Mouse (Mus musculus): ENCODE results near the gene Gcm1. TPM values are rescaled to one million over a fixed set of nuclear protein-coding genes. Genes with fewer than 3 reads are reported as not detected.

Gene Gcm1
- polyA plus RNA-seq, 1 experiment from 2014 or later, result not detected

DNA sequence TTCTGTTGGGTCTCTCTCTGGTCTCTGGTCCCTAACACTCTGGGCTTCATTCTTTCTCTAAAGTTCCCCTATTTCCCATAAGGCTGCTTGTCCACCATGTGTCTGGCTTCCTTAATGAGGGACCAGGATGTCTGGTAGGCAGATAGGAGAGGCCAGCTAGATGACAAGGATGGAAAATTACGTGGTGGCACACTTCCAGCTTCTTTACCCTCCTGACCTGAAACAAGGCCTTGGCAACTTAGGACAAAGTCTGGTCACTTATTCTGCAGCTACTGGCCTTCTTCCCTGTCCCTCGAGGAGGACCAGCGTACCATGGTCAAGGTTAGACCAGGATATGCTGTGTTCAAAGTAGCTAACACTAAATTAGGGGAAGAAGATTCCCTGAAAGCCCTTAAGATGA, 24.6 kb upstream of the Gcm1 start:
- WGBS (ENCODE audit: missing documents), result 81% methylated on average over 3 of the region's 3 CpGs
- H3K79me2 ChIP-seq (ENCODE audit: inconsistent target), result no peaks in the 10 kb centered on the region
- H3K4me3 ChIP-seq (ENCODE audit: inconsistent target), result no peak overlapping the region

DNA sequence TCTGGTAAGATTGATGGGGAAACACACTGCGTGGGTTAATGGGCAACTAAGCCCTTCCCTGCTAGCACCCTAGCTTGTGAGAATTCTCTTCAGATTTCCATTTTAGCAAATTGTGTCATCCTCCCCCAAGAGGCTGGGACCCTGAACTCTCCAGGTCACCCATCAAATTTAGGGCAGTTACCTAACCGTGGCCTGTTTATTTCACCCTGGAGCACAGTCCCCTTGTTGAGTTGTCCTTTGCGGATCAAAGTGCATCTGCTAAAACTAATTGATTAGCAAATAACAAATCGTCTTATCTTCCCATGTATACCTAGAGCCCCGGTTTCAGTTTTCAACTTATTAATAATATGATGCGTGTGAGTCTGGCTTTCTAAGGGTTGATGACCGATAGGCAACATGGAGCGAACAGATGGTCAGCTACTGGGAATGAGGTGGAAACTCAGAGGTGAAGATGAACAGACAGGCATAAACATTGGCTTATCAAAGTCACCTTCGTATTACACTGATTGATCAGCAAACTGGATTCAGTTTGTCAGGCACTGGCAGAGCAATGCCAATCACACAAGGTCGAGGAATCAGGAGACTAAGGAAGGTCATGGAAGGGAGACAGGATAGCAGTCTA, 20.8 kb upstream of the Gcm1 start:
- no peaks in the 10 kb centered on the region for H3K79me2 ChIP-seq (ENCODE audit: inconsistent target)
- H3K36me3 ChIP-seq (ENCODE audit: inconsistent target), result no peaks in the 10 kb centered on the region
- no peak overlapping the region for H3K27ac ChIP-seq
- WGBS (ENCODE audit: missing documents), result 95% methylated on average over 10 of the region's 10 CpGs
- H3K4me3 ChIP-seq (ENCODE audit: inconsistent target), result no peak overlapping the region

More for the DNA sequence above, 24.6 kb upstream of the Gcm1 start:
- H3K27ac ChIP-seq, result no peak overlapping the region
- no peaks in the 10 kb centered on the region for H3K36me3 ChIP-seq (ENCODE audit: inconsistent target)

DNA sequence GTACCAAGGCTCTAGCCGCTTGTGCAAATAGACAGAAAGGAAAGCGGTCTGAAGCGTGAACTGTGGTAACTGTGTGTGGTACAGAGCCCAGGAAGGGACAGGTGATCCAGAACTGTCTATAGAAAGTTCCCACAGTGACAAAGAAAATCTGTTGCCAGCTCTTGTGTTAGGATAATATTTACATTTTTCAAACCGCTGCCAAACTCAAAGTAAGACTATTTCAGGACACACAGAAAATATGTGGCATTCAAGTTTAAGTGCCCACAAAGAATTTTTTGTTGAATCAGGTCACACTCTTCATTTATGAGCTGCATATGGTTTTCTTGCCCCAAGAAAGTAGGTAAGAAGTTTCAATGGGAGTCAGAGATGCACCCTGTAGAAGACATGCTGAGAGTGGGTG, 18.8 kb upstream of the Gcm1 start:
- no peaks in the 10 kb centered on the region for H3K79me2 ChIP-seq (ENCODE audit: inconsistent target)
- WGBS (ENCODE audit: missing documents), result 92% methylated on average over 4 of the region's 4 CpGs
- H3K36me3 ChIP-seq (ENCODE audit: inconsistent target), result no peaks in the 10 kb centered on the region
- no peak overlapping the region for H3K4me3 ChIP-seq (ENCODE audit: inconsistent target)
- no peak overlapping the region for H3K27ac ChIP-seq

- H3K79me2 ChIP-seq (ENCODE audit: inconsistent target), result no peaks in the 10 kb centered on the region
- H3K27ac ChIP-seq, result no peak overlapping the region
- H3K4me3 ChIP-seq (ENCODE audit: inconsistent target), result no peak overlapping the region
- WGBS (ENCODE audit: missing documents), result 76% methylated on average over 5 of the region's 5 CpGs
- H3K36me3 ChIP-seq (ENCODE audit: inconsistent target), result no peaks in the 10 kb centered on the region
Observed at GRCm38 (mm10) chr9:78035296-78035695, 16.4 kb upstream of the Gcm1 start.

GRCm38 (mm10) chr9:78035831-78036230, 15.9 kb upstream of the Gcm1 start:
- no peak overlapping the region for H3K27ac ChIP-seq
- H3K4me3 ChIP-seq (ENCODE audit: inconsistent target), result no peak overlapping the region
- no peaks in the 10 kb centered on the region for H3K36me3 ChIP-seq (ENCODE audit: inconsistent target)
- WGBS (ENCODE audit: missing documents), result 88% methylated on average over 8 of the region's 8 CpGs
- H3K79me2 ChIP-seq (ENCODE audit: inconsistent target), result no peaks in the 10 kb centered on the region

GRCm38 (mm10) chr9:78038755-78039489, 12.8 kb upstream of the Gcm1 start:
- WGBS (ENCODE audit: missing documents), result 31% methylated on average over 16 of the region's 18 CpGs

GRCm38 (mm10) chr9:78045171-78045570, 6.6 kb upstream of the Gcm1 start:
- Histone ChIP-seq H3K27ac (no peak overlapping the region), H3K36me3 (ENCODE audit: inconsistent target) (no peaks in the 10 kb centered on the region), H3K79me2 (ENCODE audit: inconsistent target) (no peaks in the 10 kb centered on the region), H3K4me3 (ENCODE audit: inconsistent target) (no peak overlapping the region)
- 95% methylated on average over 6 of the region's 6 CpGs for whole genome bisulfite sequencing (ENCODE audit: missing documents)

More at GRCm38 (mm10) chr9:78038755-78039489, 12.8 kb upstream of the Gcm1 start:
- no peaks in the 10 kb centered on the region for H3K36me3 ChIP-seq (ENCODE audit: inconsistent target)
- no peak overlapping the region for H3K4me3 ChIP-seq (ENCODE audit: inconsistent target)
- H3K79me2 ChIP-seq (ENCODE audit: inconsistent target), result no peaks in the 10 kb centered on the region
- no peak overlapping the region for H3K27ac ChIP-seq

- no peak overlapping the region for H3K4me3 ChIP-seq (ENCODE audit: inconsistent target)
- H3K79me2 ChIP-seq (ENCODE audit: inconsistent target), result no peaks in the 10 kb centered on the region
- H3K36me3 ChIP-seq (ENCODE audit: inconsistent target), result no peaks in the 10 kb centered on the region
- WGBS (ENCODE audit: missing documents), result 79% methylated on average over 20 of the region's 20 CpGs
- H3K27ac ChIP-seq, result no peak overlapping the region
Observed at GRCm38 (mm10) chr9:78046755-78047154, 5.0 kb upstream of the Gcm1 start.

DNA sequence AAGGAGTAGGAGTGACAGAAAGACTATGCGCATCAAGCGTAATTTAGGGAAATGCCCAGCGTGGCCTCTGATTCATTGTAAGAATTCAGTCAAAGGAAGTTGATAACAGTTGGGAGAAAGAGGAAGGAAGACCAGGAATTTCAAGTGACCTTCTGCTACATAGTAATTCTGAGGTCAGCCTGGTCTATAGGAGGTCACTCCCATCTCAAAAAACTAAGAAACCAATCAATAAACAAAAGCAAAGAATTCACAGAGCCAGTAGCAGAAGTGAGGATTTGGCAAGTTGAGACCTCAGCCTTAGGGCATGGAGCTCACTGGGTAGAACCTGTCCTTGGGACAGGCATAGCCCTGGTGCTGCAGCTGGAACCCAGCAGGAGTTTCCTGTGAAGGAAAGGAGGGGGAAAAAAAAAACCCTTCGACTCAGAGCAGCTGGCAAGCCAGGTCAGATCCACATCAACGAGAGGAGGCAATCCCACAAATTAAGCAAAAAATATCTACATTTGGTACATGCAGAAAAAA, 1.2 kb upstream of the Gcm1 start:
- H3K79me2 ChIP-seq (ENCODE audit: inconsistent target), result no peaks in the 10 kb centered on the region
- WGBS (ENCODE audit: missing documents), result 16% methylated on average over 5 of the region's 5 CpGs

DNA sequence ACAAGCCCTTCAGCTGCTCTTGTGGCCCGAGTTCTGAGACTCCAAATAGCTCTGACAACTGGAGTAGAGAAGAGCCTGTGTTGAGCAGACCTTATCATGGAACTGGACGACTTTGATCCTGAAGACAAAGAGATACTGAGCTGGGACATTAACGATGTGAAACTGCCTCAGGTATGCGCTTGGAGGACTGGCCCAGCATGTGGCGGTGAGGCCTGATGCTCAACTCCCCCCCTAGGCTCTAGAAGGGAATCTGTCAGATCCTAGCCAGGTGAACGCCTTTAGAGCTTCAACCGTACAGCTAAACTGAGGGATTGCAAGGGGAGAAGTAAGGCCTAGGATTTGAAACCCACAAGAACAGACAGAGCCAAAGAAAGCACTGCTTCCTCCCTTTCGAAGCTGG, 2.1 kb downstream of the Gcm1 start:
- Histone ChIP-seq H3K36me3 (ENCODE audit: inconsistent target) (no peaks in the 10 kb centered on the region), H3K79me2 (ENCODE audit: inconsistent target) (no peaks in the 10 kb centered on the region), H3K27ac (no peak overlapping the region), H3K4me3 (ENCODE audit: inconsistent target) (no peak overlapping the region)
- WGBS (ENCODE audit: missing documents), result 92% methylated on average over 8 of the region's 8 CpGs

More for the DNA sequence above, 1.2 kb upstream of the Gcm1 start:
- Histone ChIP-seq H3K27ac (0 out of 2 replicates have a peak overlapping the region, but pooled peaks have one; percentile 1), H3K4me3 (ENCODE audit: inconsistent target) (no peak overlapping the region), H3K36me3 (ENCODE audit: inconsistent target) (no peaks in the 10 kb centered on the region)

- 96% methylated on average over 3 of the region's 3 CpGs for WGBS (ENCODE audit: missing documents)
- no peaks in the 10 kb centered on the region for H3K36me3 ChIP-seq (ENCODE audit: inconsistent target)
Observed at GRCm38 (mm10) chr9:78054298-78054697, 2.6 kb downstream of the Gcm1 start.

GRCm38 (mm10) chr9:78059525-78060120, 7.9 kb downstream of the Gcm1 start:
- WGBS (ENCODE audit: missing documents), result 91% methylated on average over 16 of the region's 16 CpGs
- H3K4me3 ChIP-seq (ENCODE audit: inconsistent target), result no peak overlapping the region
- H3K79me2 ChIP-seq (ENCODE audit: inconsistent target), result no peaks in the 10 kb centered on the region
- no peaks in the 10 kb centered on the region for H3K36me3 ChIP-seq (ENCODE audit: inconsistent target)
- no peak overlapping the region for H3K27ac ChIP-seq

More at GRCm38 (mm10) chr9:78054298-78054697, 2.6 kb downstream of the Gcm1 start:
- no peak overlapping the region for H3K27ac ChIP-seq
- no peaks in the 10 kb centered on the region for H3K79me2 ChIP-seq (ENCODE audit: inconsistent target)
- H3K4me3 ChIP-seq (ENCODE audit: inconsistent target), result no peak overlapping the region

DNA sequence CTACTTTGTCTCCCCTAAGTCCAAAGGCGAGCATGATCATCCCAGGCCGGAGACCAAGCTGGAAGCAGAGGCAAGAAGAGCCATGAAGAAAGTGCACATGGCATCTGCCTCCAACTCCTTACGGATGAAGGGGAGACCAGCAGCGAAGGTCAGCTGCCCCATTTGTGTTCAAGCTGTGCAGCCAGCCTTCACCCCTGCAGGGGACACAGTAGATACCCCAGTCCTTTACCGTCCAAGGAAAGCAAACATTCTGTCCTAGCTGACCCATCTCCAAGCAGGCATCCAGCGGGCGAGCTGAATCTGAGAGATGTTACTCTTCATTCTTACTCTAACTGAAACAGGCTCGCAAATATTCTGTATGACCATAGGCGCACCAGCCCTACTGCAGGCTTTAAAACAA, 10.7 kb downstream of the Gcm1 start:
- Histone ChIP-seq H3K4me3 (ENCODE audit: inconsistent target) (no peak overlapping the region), H3K79me2 (ENCODE audit: inconsistent target) (no peaks in the 10 kb centered on the region), H3K27ac (no peak overlapping the region), H3K36me3 (ENCODE audit: inconsistent target) (no peaks in the 10 kb centered on the region)
- 96% methylated on average over 9 of the region's 9 CpGs for WGBS (ENCODE audit: missing documents)

- no peak overlapping the region for H3K4me3 ChIP-seq (ENCODE audit: inconsistent target)
- no peaks in the 10 kb centered on the region for H3K36me3 ChIP-seq (ENCODE audit: inconsistent target)
- no peak overlapping the region for H3K27ac ChIP-seq
- 91% methylated on average over 10 of the region's 10 CpGs for WGBS (ENCODE audit: missing documents)
- no peaks in the 10 kb centered on the region for H3K79me2 ChIP-seq (ENCODE audit: inconsistent target)
Observed at GRCm38 (mm10) chr9:78064121-78064520, 12.4 kb downstream of the Gcm1 start.

DNA sequence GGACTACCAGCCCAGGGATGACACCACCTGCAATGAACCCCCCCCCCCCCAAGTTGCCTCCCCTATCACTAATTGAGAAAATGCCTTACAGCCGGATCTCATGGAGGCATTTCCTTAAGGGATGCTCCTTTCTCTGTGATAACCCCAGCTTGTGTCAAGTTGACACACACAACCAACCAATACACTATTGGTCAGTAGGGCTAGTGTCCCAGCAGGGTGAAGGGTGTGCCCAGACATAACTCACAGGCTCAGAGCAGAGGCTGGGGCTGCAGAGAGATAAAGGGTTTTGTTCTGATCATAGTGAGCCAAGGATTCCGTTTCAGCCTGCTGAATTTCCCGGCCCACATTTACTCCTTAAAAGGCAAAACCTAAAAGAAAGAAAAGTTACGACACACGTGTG, 18.8 kb downstream of the Gcm1 start:
- no peak overlapping the region for H3K4me3 ChIP-seq (ENCODE audit: inconsistent target)
- no peak overlapping the region for H3K27ac ChIP-seq
- no peaks in the 10 kb centered on the region for H3K36me3 ChIP-seq (ENCODE audit: inconsistent target)
- 75% methylated on average over 5 of the region's 5 CpGs for WGBS (ENCODE audit: missing documents)
- no peaks in the 10 kb centered on the region for H3K79me2 ChIP-seq (ENCODE audit: inconsistent target)
